Mouse (Mus musculus): Measurements from ENCODE around the gene Rpsa. TPM values are rescaled to one million over a fixed set of nuclear protein-coding genes. Genes with fewer than 3 reads are reported as not detected.
A peak's percentile ranks its signal among the peaks of the same experiment; 100 is the strongest.
"Not testable (repeated sequence)": the region's sequence is repeated elsewhere in the genome, so short reads cannot be mapped to it uniquely, and the experiment has no call there.

Gene Rpsa
- total and polyA plus RNA-seq, 3 experiments = 726 to 4,532 (median 1,827) TPM

DNA sequence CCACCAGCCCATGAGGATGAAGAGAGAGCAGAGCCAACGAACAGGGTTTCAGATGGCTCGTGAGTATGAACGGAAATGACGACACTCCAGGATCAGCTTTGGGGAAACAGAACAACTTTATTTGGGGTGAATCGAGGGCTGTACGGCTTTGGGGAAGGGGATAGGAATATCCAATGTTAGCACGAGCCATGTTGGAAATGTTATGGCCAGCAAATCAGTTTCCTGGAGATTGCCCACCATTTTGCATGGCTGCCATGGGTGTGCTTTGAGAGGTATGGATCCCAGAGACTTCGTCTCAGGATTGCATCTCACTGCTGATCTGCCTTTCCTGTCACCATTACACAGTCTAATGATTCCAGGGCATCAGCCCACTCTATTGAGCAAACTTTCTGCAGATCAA, 28.2 kb upstream of the Rpsa start:
- no peaks in the 10 kb centered on the region; a peak in 1 of 4 replicates for H3K4me1 ChIP-seq (ENCODE audit: control insufficient read depth in 1 of 2, insufficient read depth in 2 of 2, low read length in 2 of 2)
- no peaks in the 10 kb centered on the region for H3K79me2 ChIP-seq (ENCODE audit: control insufficient read depth, insufficient read depth, low read length, poor library complexity)
- no peak overlapping the region for H3K27ac ChIP-seq (ENCODE audit: control insufficient read depth, low read depth, low read length)
- H3K9me3 ChIP-seq (replicated peaks; ENCODE audit: insufficient read depth, low read length) = no peaks in the 10 kb centered on the region
- H3K36me3 ChIP-seq (ENCODE audit: control insufficient read depth in 1 of 2, insufficient read depth in 2 of 2, low read length in 2 of 2) = no peaks in the 10 kb centered on the region
- TF ChIP-seq RCOR1 (IDR thresholded peaks at IDR 0.05; ENCODE audit: low read depth, low read length) = no peak
- no peak for TF ChIP-seq ZKSCAN1 (IDR thresholded peaks at IDR 0.05; ENCODE audit: low read depth, low read length)
- no peak for TF ChIP-seq TCF12 (IDR thresholded peaks at IDR 0.05; ENCODE audit: low read depth, low read length)
- no peak for TF ChIP-seq POLR2A (IDR thresholded peaks at IDR 0.05; ENCODE audit: control insufficient read depth in 1 of 2, insufficient read depth in 1 of 2, low read depth in 1 of 2, low read length in 2 of 2, poor library complexity in 1 of 2)
- TF ChIP-seq HCFC1 (IDR thresholded peaks at IDR 0.05; ENCODE audit: low read depth, low read length) = no peak
- no peak for TF ChIP-seq POLR2AphosphoS5 (IDR thresholded peaks at IDR 0.05; ENCODE audit: borderline replicate concordance, low read depth, low read length)
- TF ChIP-seq NRF1 (IDR thresholded peaks at IDR 0.05; ENCODE audit: insufficient read depth, low read depth, low read length, poor library complexity, severe bottlenecking) = no peak
- TF ChIP-seq USF2 (IDR thresholded peaks at IDR 0.05; ENCODE audit: borderline replicate concordance in 1 of 2, insufficient read depth in 1 of 2, low read depth in 1 of 2, low read length in 2 of 2) = no peak
- no peak for TF ChIP-seq SMC3 (IDR thresholded peaks at IDR 0.05; ENCODE audit: low read depth, low read length)
- no peak for TF ChIP-seq KAT2A (conservative IDR thresholded peaks at IDR 0.05; ENCODE audit: low read depth, low read length)
- TF ChIP-seq TBP (IDR thresholded peaks at IDR 0.05; ENCODE audit: low read depth, low read length) = no peak
- H3K27me3 ChIP-seq (ENCODE audit: control insufficient read depth in 1 of 2, insufficient read depth in 2 of 2, low read length in 2 of 2) = no peaks in the 10 kb centered on the region
- H3K9ac ChIP-seq (ENCODE audit: control insufficient read depth, low read depth, low read length, poor library complexity, severe bottlenecking) = no peak overlapping the region
- DNase-seq (ENCODE audit: low read depth, low spot score) = no peak
- no peak overlapping the region for H3K4me3 ChIP-seq (ENCODE audit: control insufficient read depth in 1 of 2, insufficient read depth in 1 of 2, low read depth in 2 of 2, low read length in 2 of 2)

DNA sequence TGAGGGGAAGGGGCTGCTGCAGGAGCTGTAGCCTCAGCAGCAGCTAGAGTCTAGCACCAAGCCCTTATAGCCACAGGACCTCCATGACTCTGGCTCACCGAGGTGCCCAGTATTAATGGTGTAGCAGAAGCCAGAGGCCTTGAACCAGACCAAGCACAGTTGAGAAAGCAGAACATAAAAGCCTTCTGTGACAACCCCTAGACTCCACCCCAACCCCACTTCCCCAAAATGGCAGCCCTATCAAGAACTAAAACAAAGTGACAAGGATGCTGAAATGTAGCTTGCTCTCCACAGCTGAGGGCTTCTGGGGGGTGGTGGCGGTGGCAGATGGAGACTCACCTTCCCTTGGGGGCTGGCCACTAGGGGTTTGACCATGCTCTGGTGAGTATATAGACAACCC, 26.3 kb upstream of the Rpsa start:
- Histone ChIP-seq H3K27me3 (ENCODE audit: control insufficient read depth in 1 of 2, insufficient read depth in 2 of 2, low read length in 2 of 2) (no peaks in the 10 kb centered on the region), H3K27ac (ENCODE audit: control insufficient read depth, low read depth, low read length) (no peak overlapping the region), H3K9ac (ENCODE audit: control insufficient read depth, low read depth, low read length, poor library complexity, severe bottlenecking) (no peak overlapping the region), H3K36me3 (ENCODE audit: control insufficient read depth in 1 of 2, insufficient read depth in 2 of 2, low read length in 2 of 2) (no peaks in the 10 kb centered on the region), H3K79me2 (ENCODE audit: control insufficient read depth, insufficient read depth, low read length, poor library complexity) (no peaks in the 10 kb centered on the region), H3K4me3 (ENCODE audit: control insufficient read depth in 1 of 2, insufficient read depth in 1 of 2, low read depth in 2 of 2, low read length in 2 of 2) (no peak overlapping the region), H3K4me1 (ENCODE audit: control insufficient read depth in 1 of 2, insufficient read depth in 2 of 2, low read length in 2 of 2) (no peaks in the 10 kb centered on the region), H3K9me3 (replicated peaks; ENCODE audit: insufficient read depth, low read length) (no peaks in the 10 kb centered on the region)
- no peak for TF ChIP-seq BHLHE40 (IDR thresholded peaks at IDR 0.05; ENCODE audit: borderline replicate concordance, low read depth, low read length)
- no peak for TF ChIP-seq TAL1 (IDR thresholded peaks at IDR 0.05; ENCODE audit: low read length)
- TF ChIP-seq RCOR1 (IDR thresholded peaks at IDR 0.05; ENCODE audit: low read depth, low read length) = no peak
- TF ChIP-seq USF1 (IDR thresholded peaks at IDR 0.05; ENCODE audit: low read depth, low read length) = no peak
- no peak for TF ChIP-seq E2F4 (IDR thresholded peaks at IDR 0.05; ENCODE audit: borderline replicate concordance, low read depth, low read length)
- no peak for TF ChIP-seq POLR2A (IDR thresholded peaks at IDR 0.05; ENCODE audit: control insufficient read depth in 1 of 2, insufficient read depth in 1 of 2, low read depth in 1 of 2, low read length in 2 of 2, poor library complexity in 1 of 2)
- TF ChIP-seq MXI1 (IDR thresholded peaks at IDR 0.05; ENCODE audit: low read depth, low read length) = no peak
- no peak for TF ChIP-seq EP300 (IDR thresholded peaks at IDR 0.05; ENCODE audit: low read depth in 1 of 2, low read length in 2 of 2)
- TF ChIP-seq ZKSCAN1 (IDR thresholded peaks at IDR 0.05; ENCODE audit: low read depth, low read length) = no peak
- no peak for TF ChIP-seq USF2 (IDR thresholded peaks at IDR 0.05; ENCODE audit: borderline replicate concordance in 1 of 2, insufficient read depth in 1 of 2, low read depth in 1 of 2, low read length in 2 of 2)
- TF ChIP-seq MAX (IDR thresholded peaks at IDR 0.05; ENCODE audit: low read length) = no peak
- TF ChIP-seq POLR2AphosphoS2 (IDR thresholded peaks at IDR 0.05; ENCODE audit: low read length) = no peak
- TF ChIP-seq TCF12 (IDR thresholded peaks at IDR 0.05; ENCODE audit: low read depth, low read length) = no peak
- TF ChIP-seq SIN3A (IDR thresholded peaks at IDR 0.05; ENCODE audit: low read length) = no peak
- no peak for TF ChIP-seq CHD1 (IDR thresholded peaks at IDR 0.05; ENCODE audit: low read depth, low read length)
- TF ChIP-seq TBP (IDR thresholded peaks at IDR 0.05; ENCODE audit: low read depth, low read length) = no peak
- no peak for TF ChIP-seq KAT2A (conservative IDR thresholded peaks at IDR 0.05; ENCODE audit: low read depth, low read length)
- peak; percentile 65 for DNase-seq (ENCODE audit: low read depth, low spot score)

DNA sequence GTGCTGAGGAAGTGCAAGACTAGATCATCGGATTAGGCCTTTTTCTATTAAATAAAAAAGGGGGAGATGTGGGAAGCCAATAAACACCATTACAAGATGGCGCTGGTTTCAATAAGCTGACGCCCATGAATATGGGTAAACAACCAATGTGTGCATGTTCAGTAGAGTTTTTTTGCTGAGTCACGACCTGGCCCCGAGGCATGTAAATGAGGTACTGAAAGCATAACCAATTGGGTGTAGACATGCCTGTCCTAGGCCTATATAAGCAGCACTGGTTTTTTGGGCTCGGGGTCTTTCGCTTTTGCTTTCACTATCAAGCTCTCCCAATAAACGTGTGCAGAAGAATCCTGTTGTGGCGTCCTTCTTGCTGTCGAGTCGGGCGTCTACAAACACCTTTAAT, 18.5 kb upstream of the Rpsa start:
- H3K27ac ChIP-seq (ENCODE audit: control insufficient read depth, low read depth, low read length); H3K9ac ChIP-seq (ENCODE audit: control insufficient read depth, low read depth, low read length, poor library complexity, severe bottlenecking); H3K9me3 ChIP-seq (replicated peaks; ENCODE audit: insufficient read depth, low read length); DNase-seq (ENCODE audit: low read depth, low spot score); H3K27me3 ChIP-seq (ENCODE audit: control insufficient read depth in 1 of 2, insufficient read depth in 2 of 2, low read length in 2 of 2); H3K4me3 ChIP-seq (ENCODE audit: control insufficient read depth in 1 of 2, insufficient read depth in 1 of 2, low read depth in 2 of 2, low read length in 2 of 2): not testable (repeated sequence)
- Histone ChIP-seq H3K4me1 (ENCODE audit: control insufficient read depth in 1 of 2, insufficient read depth in 2 of 2, low read length in 2 of 2) (peaks cover 11 to 18% of the 10 kb centered on the region in 2 experiments), H3K79me2 (ENCODE audit: control insufficient read depth, insufficient read depth, low read length, poor library complexity) (peaks cover 17% of the 10 kb centered on the region), H3K36me3 (ENCODE audit: control insufficient read depth in 1 of 2, insufficient read depth in 2 of 2, low read length in 2 of 2) (peaks cover 0 to 17% of the 10 kb centered on the region in 2 experiments; a peak in 2 of 4 replicates)
